Mouse (Mus musculus): ENCODE results near the gene Ccdc84. TPM values are rescaled to one million over a fixed set of nuclear protein-coding genes. Genes with fewer than 3 reads are reported as not detected.

The Ccdc84 gene
- polyA plus RNA-seq, 1 experiment from 2014 or later, result 28.7 TPM

- H3K27me3 ChIP-seq, result no peaks in the 10 kb centered on the region
- 83% methylated on average over 3 of the region's 3 CpGs for WGBS
- H3K4me1 ChIP-seq (replicated peaks), result peaks cover 42% of the 10 kb centered on the region
- no peaks in the 10 kb centered on the region for H3K9me3 ChIP-seq
- H3K27ac ChIP-seq (replicated peaks), result no peak overlapping the region
- ATAC-seq (ENCODE audit: low read depth), result no peak
- no peak overlapping the region for H3K4me2 ChIP-seq
- peaks cover 70% of the 10 kb centered on the region for H3K36me3 ChIP-seq
- no peak overlapping the region for H3K9ac ChIP-seq
- H3K4me3 ChIP-seq, result no peak overlapping the region
These were observed 13.4 kb downstream of the Ccdc84 start for GRCm38 (mm10) chr9:44405011-44405410.

- Histone ChIP-seq H3K27me3 (no peaks in the 10 kb centered on the region), H3K9ac (no peak overlapping the region; the same call in 1 of the 2 replicates), H3K27ac (replicated peaks) (no peak overlapping the region), H3K9me3 (no peaks in the 10 kb centered on the region), H3K4me2 (no peak overlapping the region), H3K36me3 (peaks cover 66% of the 10 kb centered on the region), H3K4me1 (replicated peaks) (peaks cover 56% of the 10 kb centered on the region), H3K4me3 (no peak overlapping the region)
- no peak for ATAC-seq (ENCODE audit: low read depth)
- WGBS, result 93% methylated on average over 4 of the region's 4 CpGs
These were observed 17.3 kb downstream of the Ccdc84 start for GRCm38 (mm10) chr9:44401081-44401480.

- peak overlapping the region; percentile 81; the same call in 1 of the 2 replicates for H3K4me3 ChIP-seq
- 95% methylated on average over 6 of the region's 6 CpGs for whole genome bisulfite sequencing
- peaks cover 46% of the 10 kb centered on the region for H3K4me1 ChIP-seq (replicated peaks)
- no peak overlapping the region for H3K27ac ChIP-seq (replicated peaks)
- H3K36me3 ChIP-seq, result peaks cover 56% of the 10 kb centered on the region
- H3K9ac ChIP-seq, result peak overlapping the region; percentile 89
- peak overlapping the region; percentile 94 for H3K4me2 ChIP-seq
- no peak for ATAC-seq (ENCODE audit: low read depth)
- no peaks in the 10 kb centered on the region for H3K27me3 ChIP-seq
- no peaks in the 10 kb centered on the region for H3K9me3 ChIP-seq
These were observed 18.6 kb downstream of the Ccdc84 start for GRCm38 (mm10) chr9:44399795-44400114.

GRCm38 (mm10) chr9:44399114-44399794, 19.1 kb downstream of the Ccdc84 start:
- Histone ChIP-seq H3K4me3 (peak overlapping the region; percentile 81), H3K27ac (replicated peaks) (0 out of 2 replicates have a peak overlapping the region, but pooled peaks have one; percentile 97), H3K4me2 (peak overlapping the region; percentile 94), H3K9ac (peak overlapping the region; percentile 89), H3K36me3 (peaks cover 51% of the 10 kb centered on the region), H3K9me3 (no peaks in the 10 kb centered on the region), H3K4me1 (replicated peaks) (peaks cover 46% of the 10 kb centered on the region), H3K27me3 (no peaks in the 10 kb centered on the region)
- no peak for ATAC-seq (ENCODE audit: low read depth)
- 86% methylated on average over 13 of the region's 13 CpGs for WGBS

- peaks cover 43% of the 10 kb centered on the region for H3K4me1 ChIP-seq (replicated peaks)
- H3K36me3 ChIP-seq, result peaks cover 44% of the 10 kb centered on the region
- H3K4me2 ChIP-seq, result peak overlapping the region; percentile 94
- 77% methylated on average over 9 of the region's 9 CpGs for WGBS
- peak overlapping the region; percentile 81 for H3K4me3 ChIP-seq
- H3K27me3 ChIP-seq, result no peaks in the 10 kb centered on the region
- ATAC-seq (ENCODE audit: low read depth), result no peak
- peak overlapping the region; percentile 97 for H3K27ac ChIP-seq (replicated peaks)
- H3K9me3 ChIP-seq, result no peaks in the 10 kb centered on the region
- H3K9ac ChIP-seq, result peak overlapping the region; percentile 89
These were observed 19.8 kb downstream of the Ccdc84 start for GRCm38 (mm10) chr9:44398551-44398950.

- Histone ChIP-seq H3K36me3 (peaks cover 40% of the 10 kb centered on the region), H3K4me3 (peak overlapping the region; percentile 81), H3K4me2 (peak overlapping the region; percentile 94), H3K27me3 (no peaks in the 10 kb centered on the region), H3K9ac (peak overlapping the region; percentile 89), H3K27ac (replicated peaks) (peak overlapping the region; percentile 97), H3K9me3 (no peaks in the 10 kb centered on the region), H3K4me1 (replicated peaks) (peaks cover 41% of the 10 kb centered on the region)
- ATAC-seq (ENCODE audit: low read depth), result no peak
- 2% methylated on average over 4 of the region's 4 CpGs for WGBS
These were observed 20.3 kb downstream of the Ccdc84 start for GRCm38 (mm10) chr9:44398087-44398486.

- H3K4me3 ChIP-seq, result peak within 1 kb of the TSS; percentile 81
- WGBS, result under 1% methylated on average over 43 of the region's 43 CpGs
- H3K4me2 ChIP-seq, result peak within 1 kb of the TSS; percentile 94
- peak within 1 kb of the TSS; percentile 97 for H3K27ac ChIP-seq (replicated peaks)
- peak; percentile 98 for ATAC-seq (ENCODE audit: low read depth)
- no peaks in the 10 kb centered on the region for H3K27me3 ChIP-seq
- peak within 1 kb of the TSS; percentile 89 for H3K9ac ChIP-seq
- peaks cover 38% of the 10 kb centered on the region for H3K36me3 ChIP-seq
- peaks cover 41% of the 10 kb centered on the region for H3K4me1 ChIP-seq (replicated peaks)
- H3K9me3 ChIP-seq, result no peaks in the 10 kb centered on the region
These were observed 21.5 kb downstream of the Ccdc84 start, which contains the start of gene Slc37a4 for GRCm38 (mm10) chr9:44396684-44397411. Gene Slc37a4, plus strand, starts transcription at chr9:44396852.

- Histone ChIP-seq H3K36me3 (peaks cover 63% of the 10 kb centered on the region), H3K27me3 (no peaks in the 10 kb centered on the region), H3K9ac (no peak overlapping the region), H3K4me2 (no peak overlapping the region), H3K4me3 (no peak overlapping the region), H3K9me3 (no peaks in the 10 kb centered on the region), H3K4me1 (replicated peaks) (peaks cover 5% of the 10 kb centered on the region; the same call in 1 of the 2 replicates), H3K27ac (replicated peaks) (no peak overlapping the region)
- WGBS, result 39% methylated on average over 4 of the region's 4 CpGs
- ATAC-seq (ENCODE audit: low read depth), result peak; percentile 33; the same call in 1 of the 2 replicates
These were observed 26.9 kb downstream of the Ccdc84 start for GRCm38 (mm10) chr9:44391466-44391865.

GRCm38 (mm10) chr9:44389273-44389672, 29.1 kb downstream of the Ccdc84 start:
- no peaks in the 10 kb centered on the region for H3K4me1 ChIP-seq (replicated peaks)
- ATAC-seq (ENCODE audit: low read depth), result no peak
- H3K9ac ChIP-seq, result no peak overlapping the region
- H3K27ac ChIP-seq (replicated peaks), result no peak overlapping the region
- H3K36me3 ChIP-seq, result peaks cover 85% of the 10 kb centered on the region
- no peaks in the 10 kb centered on the region for H3K9me3 ChIP-seq
- H3K4me2 ChIP-seq, result no peak overlapping the region
- 61% methylated on average over 8 of the region's 8 CpGs for WGBS
- H3K27me3 ChIP-seq, result no peaks in the 10 kb centered on the region
- no peak overlapping the region for H3K4me3 ChIP-seq

- Histone ChIP-seq H3K36me3 (peaks cover 96% of the 10 kb centered on the region), H3K4me3 (no peak overlapping the region), H3K4me1 (replicated peaks) (no peaks in the 10 kb centered on the region), H3K4me2 (no peak overlapping the region), H3K9ac (no peak overlapping the region), H3K9me3 (no peaks in the 10 kb centered on the region), H3K27me3 (no peaks in the 10 kb centered on the region), H3K27ac (replicated peaks) (no peak overlapping the region)
- ATAC-seq (ENCODE audit: low read depth), result no peak
- WGBS, result 92% methylated on average over 3 of the region's 3 CpGs
These were observed 31.1 kb downstream of the Ccdc84 start for GRCm38 (mm10) chr9:44387221-44387620.

- 95% methylated on average over 13 of the region's 13 CpGs for WGBS
- no peaks in the 10 kb centered on the region for H3K27me3 ChIP-seq
- no peaks in the 10 kb centered on the region for H3K9me3 ChIP-seq
- peaks cover 17% of the 10 kb centered on the region for H3K4me1 ChIP-seq (replicated peaks)
- H3K36me3 ChIP-seq, result peaks cover 89% of the 10 kb centered on the region
- no peak for ATAC-seq (ENCODE audit: low read depth)
- H3K27ac ChIP-seq (replicated peaks), result no peak overlapping the region
- no peak overlapping the region for H3K9ac ChIP-seq
- no peak overlapping the region for H3K4me2 ChIP-seq
- no peak overlapping the region for H3K4me3 ChIP-seq
These were observed 33.8 kb downstream of the Ccdc84 start for GRCm38 (mm10) chr9:44384596-44384995.

GRCm38 (mm10) chr9:44379862-44380261, 38.5 kb downstream of the Ccdc84 start:
- peak overlapping the region; percentile 85 for H3K4me3 ChIP-seq
- peak; percentile 29 for ATAC-seq (ENCODE audit: low read depth)

More at GRCm38 (mm10) chr9:44379862-44380261, 38.5 kb downstream of the Ccdc84 start:
- Histone ChIP-seq H3K27ac (replicated peaks) (peak overlapping the region; percentile 95), H3K27me3 (no peaks in the 10 kb centered on the region), H3K9ac (peak overlapping the region; percentile 97), H3K4me2 (peak overlapping the region; percentile 98), H3K36me3 (peaks cover 42% of the 10 kb centered on the region), H3K9me3 (no peaks in the 10 kb centered on the region), H3K4me1 (replicated peaks) (peaks cover 31% of the 10 kb centered on the region)
- WGBS, result 12% methylated on average over 15 of the region's 15 CpGs

Measured in neural tube, embryonic 13.5 days (tissue).